Mouse (Mus musculus): ENCODE measurements at regions not wholly inside any gene's neighbourhood (a gene's known extent, or its start where the extent isn't known, plus 50 kb on each side); places are given as distances from the start of the nearest gene placed in this dataset.

GRCm38 (mm10) chr2:46012716-46013115 is 895.5 kb upstream of the Zeb2 start:
- TF ChIP-seq HCFC1 (IDR thresholded peaks at IDR 0.05; ENCODE audit: borderline replicate concordance, insufficient read depth, low read length), result no peak
- TF ChIP-seq ZC3H11A (IDR thresholded peaks at IDR 0.05; ENCODE audit: borderline replicate concordance, low read depth, low read length), result no peak
- TF ChIP-seq ZNF384 (IDR thresholded peaks at IDR 0.05; ENCODE audit: low read depth, low read length), result no peak
- no peak for TF ChIP-seq CHD2 (IDR thresholded peaks at IDR 0.05; ENCODE audit: low read depth, low read length)

All from ES-E14 (cell line).